Mouse (Mus musculus) MEL (cell line): Measurements from ENCODE around the gene Prc1. TPM values are rescaled to one million over a fixed set of nuclear protein-coding genes. Genes with fewer than 3 reads are reported as not detected.

ENCODE experiments used
- DNase-seq: peaks from one replicate; pipeline ENCODE4 v3.0.0; 2011; ENCODE audit warnings: low read depth, low spot score
- H3K27ac ChIP-seq: 2 replicates; pipeline ENCODE4 v1.5.1; 2012; ENCODE audit warnings: low read depth, mild to moderate bottlenecking, control low read depth, low read length, moderate library complexity; ENCODE audit not compliant: control insufficient read depth
- H3K27me3 ChIP-seq, 2 experiments: fragments of 150-350 bp in 1 of 2; sonication (generic) in 1 of 2; 2 replicates each; pipeline ENCODE4 v1.6.1; 2012; ENCODE audit warnings: low read length in 2 of 2, mild to moderate bottlenecking in 2 of 2, improper control_type of control experiment in 1 of 2, moderate library complexity in 1 of 2; ENCODE audit not compliant: insufficient read depth in 2 of 2, control insufficient read depth in 1 of 2
- H3K36me3 ChIP-seq, 2 experiments: 2 replicates each; pipeline ENCODE4 v1.6.1; 2012 to 2014; ENCODE audit warnings: low read length in 2 of 2, improper control_type of control experiment in 1 of 2, inconsistent platforms in 1 of 2, mild to moderate bottlenecking in 1 of 2; ENCODE audit not compliant: insufficient read depth in 2 of 2, control insufficient read depth in 1 of 2
- H3K4me1 ChIP-seq, 2 experiments: fragments of 150-350 bp in 1 of 2; sonication (generic) in 1 of 2; 2 replicates each; pipeline ENCODE4 v1.6.1; 2012; ENCODE audit warnings: low read length in 2 of 2, improper control_type of control experiment in 1 of 2, mild to moderate bottlenecking in 1 of 2; ENCODE audit not compliant: insufficient read depth in 2 of 2, control insufficient read depth in 1 of 2
- H3K4me3 ChIP-seq, 2 experiments: fragments of 150-350 bp in 1 of 2; sonication (generic) in 1 of 2; 2 replicates each; pipeline ENCODE4 v1.5.1; 2012; ENCODE audit warnings: low read depth in 2 of 2, low read length in 2 of 2, mild to moderate bottlenecking in 2 of 2, moderate library complexity in 2 of 2, control low read depth in 1 of 2, improper control_type of control experiment in 1 of 2; ENCODE audit not compliant: control insufficient read depth in 1 of 2, insufficient read depth in 1 of 2
- H3K79me2 ChIP-seq: 2 replicates; pipeline ENCODE4 v1.6.1; 2012; ENCODE audit warnings: mild to moderate bottlenecking, low read length, moderate library complexity; ENCODE audit not compliant: control insufficient read depth, poor library complexity, insufficient read depth
- H3K9ac ChIP-seq: 2 replicates; pipeline ENCODE4 v1.6.1; 2012; ENCODE audit warnings: low read depth, mild to moderate bottlenecking, control low read depth, low read length, moderate library complexity; ENCODE audit not compliant: control insufficient read depth, poor library complexity, severe bottlenecking
- H3K9me3 ChIP-seq: fragments of 150-350 bp; sonication (generic); replicated peaks from 2 replicates; pipeline ENCODE4 v1.6.1; 2012; ENCODE audit warnings: mild to moderate bottlenecking, low read length, improper control_type of control experiment, moderate library complexity; ENCODE audit not compliant: insufficient read depth
- BHLHE40 ChIP-seq: IDR thresholded peaks from 2 replicates; pipeline ENCODE4 v1.6.1; 2012; ENCODE audit warnings: low read depth, mild to moderate bottlenecking, inconsistent platforms, low read length, improper control_type of control experiment, borderline replicate concordance
- CHD1 ChIP-seq: IDR thresholded peaks from 2 replicates; pipeline ENCODE4 v1.6.1; 2012; ENCODE audit warnings: low read depth, mild to moderate bottlenecking, inconsistent platforms, low read length, improper control_type of control experiment
- CHD2 ChIP-seq: IDR thresholded peaks from 2 replicates; pipeline ENCODE4 v1.6.1; 2011; ENCODE audit warnings: low read length, improper control_type of control experiment
- CTCF ChIP-seq, 3 experiments: IDR thresholded peaks in 2 of 3; conservative IDR thresholded peaks in 1 of 3; 2 replicates each; pipeline ENCODE4 v1.5.1; 2011 to 2012; ENCODE audit warnings: low read length in 3 of 3, low read depth in 2 of 3, mild to moderate bottlenecking in 2 of 3, improper control_type of control experiment in 1 of 3, inconsistent platforms in 1 of 3, mixed read lengths in 1 of 3, moderate library complexity in 1 of 3; ENCODE audit not compliant: control insufficient read depth in 1 of 3, insufficient read depth in 1 of 3, poor library complexity in 1 of 3, severe bottlenecking in 1 of 3
- ETS1 ChIP-seq: IDR thresholded peaks from 2 replicates; pipeline ENCODE4 v1.6.1; 2012; ENCODE audit warnings: low read depth, mild to moderate bottlenecking, inconsistent platforms, low read length, improper control_type of control experiment, moderate library complexity
- MAZ ChIP-seq: IDR thresholded peaks from 2 replicates; pipeline ENCODE4 v1.6.1; 2012; ENCODE audit warnings: low read depth, mild to moderate bottlenecking, inconsistent platforms, low read length, improper control_type of control experiment
- MEF2A ChIP-seq: IDR thresholded peaks from 2 replicates; pipeline ENCODE4 v1.6.1; 2014; ENCODE audit warnings: low read depth, mild to moderate bottlenecking, inconsistent platforms, low read length, improper control_type of control experiment; ENCODE audit not compliant: poor library complexity, insufficient replicate concordance, severe bottlenecking; ENCODE audit errors: extremely low read depth
- MXI1 ChIP-seq: IDR thresholded peaks from 2 replicates; pipeline ENCODE4 v1.6.1; 2011; ENCODE audit warnings: mild to moderate bottlenecking, low read depth, low read length, improper control_type of control experiment
- MYB ChIP-seq: IDR thresholded peaks from 2 replicates; pipeline ENCODE4 v1.6.1; 2011; ENCODE audit warnings: mild to moderate bottlenecking, low read depth, low read length, improper control_type of control experiment
- NRF1 ChIP-seq: IDR thresholded peaks from 2 replicates; pipeline ENCODE4 v1.6.1; 2014; ENCODE audit warnings: low read depth, mild to moderate bottlenecking, inconsistent platforms, low read length, improper control_type of control experiment, moderate library complexity; ENCODE audit not compliant: poor library complexity, insufficient read depth, severe bottlenecking
- TBP ChIP-seq: IDR thresholded peaks from 2 replicates; pipeline ENCODE4 v1.8.0; 2011; ENCODE audit warnings: low read depth, low read length, improper control_type of control experiment
- TCF12 ChIP-seq: IDR thresholded peaks from 2 replicates; pipeline ENCODE4 v1.6.1; 2014; ENCODE audit warnings: low read depth, mild to moderate bottlenecking, inconsistent platforms, low read length, improper control_type of control experiment, moderate library complexity
- polyA plus RNA-seq, 2 experiments: library from polyadenylated mRNA; stranded (reverse) in 1 of 2; unstranded in 1 of 2; fragments of >175 nt in 1 of 2; fragments of >200 nt in 1 of 2; gene quantifications; 2 replicates each; pipeline versions ENCODE4 v1.2.1 to v1.2.4; 2012; ENCODE audit warnings: low replicate concordance in 2 of 2, low read depth in 1 of 2; ENCODE audit not compliant: insufficient read length in 2 of 2, insufficient read depth in 1 of 2, missing spikeins in 1 of 2
- total RNA-seq: library from RNA; depleted of rRNA; stranded (reverse); fragments of 300-350 nt; gene quantifications from 2 replicates; pipeline ENCODE4 v1.2.3, GENCODE M21; 2012

Prc1 gene
- total and polyA plus RNA-seq, 3 experiments, result 68.5 to 108 (median 82.2) TPM

DNA sequence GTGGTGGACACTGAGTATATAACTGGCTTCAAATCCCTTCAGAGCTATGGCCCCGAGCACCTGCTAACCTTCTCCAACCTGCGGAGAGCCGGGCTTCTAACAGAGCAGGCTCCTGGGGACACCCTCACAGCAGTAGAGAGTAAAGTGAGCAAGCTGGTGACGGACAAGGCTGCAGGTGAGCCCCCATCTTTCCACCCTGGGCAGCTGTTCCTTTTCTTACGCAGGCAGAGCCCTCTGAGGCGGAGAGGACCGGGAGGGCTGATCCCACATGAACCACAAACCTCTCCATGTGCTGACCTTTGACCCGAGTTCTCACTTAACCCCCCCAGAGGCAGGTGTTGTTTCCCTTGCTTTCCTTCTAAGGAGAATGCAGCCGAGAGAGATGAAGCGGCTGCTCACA lies 6.5 kb upstream of the Prc1 start:
- H3K79me2 ChIP-seq, result no peaks in the 10 kb centered on the region
- TF ChIP-seq TCF12 (no peak), MEF2A (no peak), NRF1 (no peak), BHLHE40 (no peak)
- H3K36me3 ChIP-seq, result peaks cover 0 to 15% of the 10 kb centered on the region in 2 experiments; a peak in 2 of 4 replicates
- DNase-seq, result no peak
- no peaks in the 10 kb centered on the region for H3K9me3 ChIP-seq
- no peaks in the 10 kb centered on the region for H3K27me3 ChIP-seq
- H3K4me1 ChIP-seq, result no peaks in the 10 kb centered on the region
- no peak overlapping the region for H3K4me3 ChIP-seq
- H3K9ac ChIP-seq, result no peak overlapping the region
- H3K27ac ChIP-seq, result no peak overlapping the region

DNA sequence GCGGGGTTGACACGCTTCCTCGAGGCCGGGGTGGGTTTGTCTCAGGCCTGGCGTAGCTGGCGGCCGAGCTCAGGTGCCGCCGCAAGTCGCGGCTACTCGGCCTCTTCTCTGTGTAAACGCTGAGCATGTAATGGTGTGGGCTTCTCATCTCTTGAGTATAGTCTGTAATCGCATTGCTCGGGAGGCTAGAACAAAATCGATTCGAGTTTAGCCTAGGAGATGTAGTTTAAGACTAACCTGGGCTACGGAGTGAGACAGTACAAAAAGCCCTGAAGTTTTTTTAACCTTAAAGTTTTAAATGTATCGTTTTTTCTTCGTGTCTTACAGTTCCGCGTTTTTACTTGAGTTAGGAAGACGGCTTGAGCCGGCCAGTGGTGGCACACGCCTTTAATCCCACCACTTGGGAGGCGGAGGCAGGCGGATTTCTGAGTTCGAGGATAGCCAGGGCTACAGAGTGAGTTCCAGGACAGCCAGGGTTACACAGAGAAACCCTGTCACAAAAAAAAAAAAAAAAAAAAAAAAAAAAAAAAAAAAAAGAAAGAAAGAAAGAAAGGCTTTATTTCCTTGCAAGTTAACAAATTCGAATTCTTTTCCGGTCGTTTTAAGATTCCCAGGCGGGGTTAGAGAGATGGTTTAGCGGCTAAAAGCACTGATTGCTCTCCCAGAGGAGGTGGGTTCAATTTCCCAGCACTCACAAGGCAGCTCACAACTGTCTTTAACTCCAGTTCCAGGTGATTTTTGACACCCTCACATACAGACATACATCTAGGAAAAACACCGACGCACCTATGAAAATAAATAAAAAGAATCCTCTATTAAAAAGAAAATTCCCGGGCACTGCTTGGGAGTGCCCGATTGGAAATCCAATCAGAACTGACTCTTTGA lies 756 bp downstream of the Prc1 start:
- Histone ChIP-seq H3K27me3 (no peaks in the 10 kb centered on the region), H3K79me2 (peaks cover 46% of the 10 kb centered on the region), H3K9me3 (no peaks in the 10 kb centered on the region), H3K9ac (peak overlapping the region; percentile 93), H3K36me3 (peaks cover 7 to 14% of the 10 kb centered on the region in 2 experiments), H3K4me3 (peak overlapping the region; percentile 65 to 74), H3K4me1 (peaks cover 3 to 7% of the 10 kb centered on the region in 2 experiments; a peak in 3 of 4 replicates), H3K27ac (peak overlapping the region; percentile 69)
- TF ChIP-seq TBP (no peak), TCF12 (no peak), MXI1 (0 out of 2 replicates have a peak, but pooled peaks have one; percentile 10), MAZ (no peak), CHD2 (no peak), CTCF (IDR thresholded peaks at IDR 0.05 in 2 of 3, conservative IDR thresholded peaks at IDR 0.05 in 1 of 3; ENCODE audit: control insufficient read depth in 1 of 3, insufficient read depth in 1 of 3, low read depth in 2 of 3, low read length in 3 of 3, poor library complexity in 1 of 3, severe bottlenecking in 1 of 3) (no peak), MYB (no peak), CHD1 (peak; percentile 27; the same call in 1 of the 2 replicates), ETS1 (no peak)
- DNase-seq, result peak; percentile 76
